Mouse (Mus musculus) cerebellum, postnatal 4 days (tissue): ENCODE data around the gene Ajm1.

Experiments used
- DNase-seq, 2 experiments: peaks; one replicate each; pipeline ENCODE4 v3.0.0; 2022; ENCODE audit warnings: low spot score in 2 of 2, mixed read lengths in 1 of 2

Ajm1 gene

GRCm38 (mm10) chr2:25526510-25527302 is 54.9 kb downstream of the Ajm1 start:
- DNase-seq: no peak
